Mouse (Mus musculus) spleen, adult 18-20 months (tissue): Measurements from ENCODE around the gene Ints3.

Source experiments
- DNase-seq, 2 experiments: peaks; one replicate each; pipeline ENCODE4 v3.0.0; 2022; ENCODE audit warnings: mixed read lengths in 2 of 2

The Ints3 gene

GRCm38 (mm10) chr3:90433381-90434020 is at the start of gene Ints3:
Ints3 (minus strand) TSS chr3:90433622.
- peak; percentile 98 to 99 for DNase-seq

GRCm38 (mm10) chr3:90475831-90476611 is 42.6 kb upstream of the Ints3 start, which contains the start of gene Ilf2:
Ilf2 (plus strand) TSS chr3:90476126.
- DNase-seq = peak; percentile 85

- no peak for DNase-seq
Observed at GRCm38 (mm10) chr3:90475151-90475830, 41.9 kb upstream of the Ints3 start.

GRCm38 (mm10) chr3:90472213-90472612 is 38.8 kb upstream of the Ints3 start:
- peak in 1 of 2 experiments; percentile 57 for DNase-seq

GRCm38 (mm10) chr3:90467618-90468300 is 34.3 kb upstream of the Ints3 start:
- DNase-seq = no peak

DNA sequence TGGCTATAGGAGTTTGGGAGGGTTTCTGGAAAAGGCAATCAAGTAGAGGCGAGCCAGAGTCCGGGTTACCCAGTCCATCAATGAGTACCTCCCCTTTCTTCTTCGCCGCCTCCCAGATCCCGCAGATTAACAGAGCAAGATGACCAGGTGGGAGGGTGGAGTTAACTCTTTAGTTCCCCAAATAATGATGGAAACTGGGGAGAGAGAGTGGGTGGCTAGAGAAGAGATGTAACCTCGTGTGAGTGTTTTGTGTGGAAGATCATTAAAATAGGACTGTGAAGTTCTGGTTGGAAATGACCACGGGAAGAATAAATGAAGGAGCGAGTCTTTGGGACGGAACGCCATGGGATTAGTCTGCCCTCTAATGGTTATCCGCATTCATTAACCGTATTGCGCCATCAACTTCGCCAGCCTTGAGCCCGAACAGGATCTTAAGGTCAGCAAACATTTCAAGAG is 32.9 kb upstream of the Ints3 start:
- no peak for DNase-seq

GRCm38 (mm10) chr3:90465686-90466310 is 32.4 kb upstream of the Ints3 start, which contains the start of gene Npr1:
Npr1 (minus strand) TSS chr3:90465866.
- DNase-seq = no peak

DNA sequence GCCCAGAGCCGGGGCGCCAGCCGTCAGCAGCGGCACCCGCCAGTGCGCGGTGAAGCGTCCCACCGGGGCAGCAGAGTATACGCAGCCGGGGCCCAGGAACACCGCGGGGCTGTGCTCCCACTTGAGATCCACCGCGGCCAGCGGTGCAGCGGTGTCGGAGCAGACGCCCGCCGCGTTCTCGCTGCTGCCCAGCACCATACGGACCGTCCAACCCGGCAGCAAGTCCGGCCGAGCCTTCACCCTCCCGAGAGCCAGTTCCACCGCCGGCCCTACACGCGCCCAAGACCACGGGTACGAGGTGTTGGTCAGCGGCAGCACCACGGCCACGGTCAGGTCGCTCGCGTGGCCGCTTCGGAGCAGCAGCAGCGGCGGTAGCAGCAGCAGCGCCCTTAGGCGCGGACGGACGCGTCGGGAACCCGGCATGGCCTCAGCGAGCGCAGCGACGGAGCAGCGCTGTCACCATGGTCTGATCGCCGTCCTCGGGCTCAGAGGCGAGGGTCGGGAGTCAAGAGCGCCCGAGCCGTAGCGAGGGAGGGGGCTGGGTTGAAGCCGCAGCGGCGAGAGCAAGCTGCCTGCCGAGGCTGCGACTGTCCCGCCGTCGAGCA is 31.8 kb upstream of the Ints3 start:
- DNase-seq = peak in 1 of 2 experiments; percentile 25

DNA sequence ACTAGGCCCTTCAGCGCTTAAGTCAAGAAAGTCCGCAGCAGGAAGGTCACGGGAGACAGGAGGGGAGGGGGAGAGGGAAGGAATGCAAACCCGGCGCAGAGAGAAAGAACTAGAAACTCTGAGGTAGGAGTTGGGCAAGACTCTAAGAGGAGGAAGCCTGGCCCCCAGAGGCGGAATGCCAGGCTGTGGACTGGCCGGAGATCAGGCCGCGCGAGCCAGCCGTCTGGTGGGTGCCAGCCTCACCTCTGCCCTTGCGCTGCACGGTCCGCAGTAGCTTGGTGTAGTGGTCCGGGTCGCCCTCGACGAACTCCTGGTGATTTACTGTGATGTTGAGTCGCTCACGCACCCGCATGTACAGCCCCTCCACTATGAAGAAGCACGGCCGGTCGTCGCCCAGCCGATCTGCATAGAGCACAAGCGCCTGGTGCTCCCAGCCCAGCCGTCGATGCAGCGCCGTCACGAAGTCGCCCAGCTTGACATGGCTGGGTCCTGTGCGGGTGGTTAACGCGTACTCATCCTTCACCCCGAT is 31.2 kb upstream of the Ints3 start:
- DNase-seq = no peak

DNA sequence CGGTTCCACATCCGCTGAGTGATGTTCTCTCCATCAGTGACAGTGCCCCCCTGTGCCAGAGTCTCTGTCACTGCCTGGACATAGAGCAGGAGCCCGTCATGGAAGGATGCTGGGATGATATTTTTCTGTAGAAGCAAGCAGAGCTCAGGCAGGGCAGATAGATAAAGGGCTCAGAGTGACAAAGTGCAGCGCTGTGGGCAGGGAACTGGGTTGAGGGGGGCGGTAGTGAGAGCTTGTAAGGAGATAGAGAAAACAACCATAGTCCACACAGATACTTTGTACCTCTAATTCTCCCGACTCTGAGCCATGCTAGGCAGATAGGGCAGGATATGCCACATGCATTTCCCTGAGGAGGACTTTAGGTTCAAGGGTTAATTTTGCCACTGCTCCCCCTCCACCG is 29.2 kb upstream of the Ints3 start:
- DNase-seq = no peak

DNA sequence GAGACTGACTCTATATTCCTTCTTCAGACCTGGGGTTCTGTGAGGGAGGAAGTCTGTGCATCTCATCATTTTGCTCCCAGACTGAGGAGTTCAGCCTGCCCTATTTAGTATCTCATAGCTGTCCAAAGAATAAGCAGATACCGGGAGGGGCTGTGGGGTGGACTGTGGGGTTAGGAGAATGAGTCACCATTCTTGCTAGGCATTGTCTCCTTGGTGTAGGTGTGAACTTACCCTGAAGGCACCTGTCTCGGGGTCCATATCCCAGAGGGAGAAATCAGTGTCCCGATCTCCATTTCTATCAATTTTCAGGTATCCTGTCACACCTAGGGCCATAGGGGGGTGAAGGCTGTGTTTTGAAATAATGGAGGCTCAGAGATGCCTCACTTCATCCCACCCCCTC is 28.5 kb upstream of the Ints3 start:
- DNase-seq = no peak

DNA sequence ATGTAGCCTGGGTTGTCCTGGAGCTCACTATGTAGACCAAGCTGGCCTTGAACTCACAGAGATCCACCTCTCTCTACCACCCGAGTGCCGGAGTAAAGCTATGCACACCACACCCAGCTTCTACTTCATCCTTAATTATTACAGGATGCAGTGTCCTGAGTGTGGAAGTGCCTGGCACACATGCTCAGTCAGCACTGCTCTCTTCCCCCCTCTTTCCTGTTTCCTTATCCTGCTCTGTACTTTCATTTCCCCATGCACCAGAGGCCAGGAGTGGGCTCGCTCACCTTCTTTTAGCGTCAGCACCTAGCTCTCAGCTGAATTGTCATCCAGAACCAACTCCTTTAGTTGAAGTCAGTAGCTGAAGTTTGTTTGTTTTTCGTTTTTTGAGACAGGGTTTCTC is 26.9 kb upstream of the Ints3 start:
- DNase-seq = no peak

DNA sequence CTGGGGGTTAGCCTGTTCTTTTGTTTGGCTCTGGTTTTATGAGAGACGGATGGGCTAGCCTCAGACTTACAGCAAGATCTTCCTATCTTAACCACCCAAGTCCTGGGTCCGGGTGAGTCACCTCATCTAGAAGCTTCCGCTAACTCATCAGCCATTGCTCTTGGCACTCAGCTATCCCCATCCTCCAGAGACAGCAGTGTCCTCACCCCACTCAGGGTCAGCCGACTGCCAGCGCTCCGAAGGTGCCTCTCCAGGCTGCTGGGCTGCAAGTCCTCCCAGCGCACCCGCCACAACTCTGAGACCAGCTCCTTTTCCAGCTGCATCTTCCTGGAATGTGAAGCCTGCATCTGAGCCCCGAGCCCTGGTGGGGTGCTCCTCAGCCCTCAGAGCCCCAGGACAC is 26.3 kb upstream of the Ints3 start:
- no peak for DNase-seq

GRCm38 (mm10) chr3:90454931-90455330 is 21.5 kb upstream of the Ints3 start:
- DNase-seq = no peak

DNA sequence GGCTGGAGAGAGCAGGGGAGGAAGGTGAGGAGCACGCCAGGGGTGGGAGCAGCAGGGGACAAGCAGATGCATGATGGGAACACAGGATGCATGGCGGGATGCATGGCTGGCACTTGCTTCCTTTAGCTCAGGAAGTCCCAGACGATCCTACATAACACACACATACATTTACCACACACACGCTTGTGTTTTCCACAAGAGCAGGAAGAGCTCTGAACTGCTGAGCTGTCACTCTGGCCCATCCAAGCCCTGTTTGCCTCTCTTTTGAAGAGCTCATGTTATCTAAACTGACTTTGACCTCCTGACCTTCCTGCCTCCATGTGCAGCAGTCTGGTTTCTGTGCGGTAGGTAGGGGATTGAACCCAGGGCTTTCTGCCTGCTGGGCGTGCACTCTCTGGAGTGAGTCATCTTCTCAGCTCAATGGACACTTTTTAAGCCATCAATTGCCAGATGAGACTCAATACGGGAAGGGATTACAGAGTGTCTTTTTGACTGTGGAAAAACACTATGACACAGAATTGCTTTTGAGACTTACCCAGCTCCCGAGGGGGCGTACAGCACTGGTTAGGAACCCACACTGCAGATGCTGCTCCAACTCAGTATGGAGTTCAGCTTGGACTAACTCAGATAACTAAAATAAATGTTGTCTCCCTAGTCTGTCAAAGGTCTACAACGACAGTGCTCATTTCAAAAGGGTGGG is 18.1 kb upstream of the Ints3 start:
- no peak for DNase-seq

DNA sequence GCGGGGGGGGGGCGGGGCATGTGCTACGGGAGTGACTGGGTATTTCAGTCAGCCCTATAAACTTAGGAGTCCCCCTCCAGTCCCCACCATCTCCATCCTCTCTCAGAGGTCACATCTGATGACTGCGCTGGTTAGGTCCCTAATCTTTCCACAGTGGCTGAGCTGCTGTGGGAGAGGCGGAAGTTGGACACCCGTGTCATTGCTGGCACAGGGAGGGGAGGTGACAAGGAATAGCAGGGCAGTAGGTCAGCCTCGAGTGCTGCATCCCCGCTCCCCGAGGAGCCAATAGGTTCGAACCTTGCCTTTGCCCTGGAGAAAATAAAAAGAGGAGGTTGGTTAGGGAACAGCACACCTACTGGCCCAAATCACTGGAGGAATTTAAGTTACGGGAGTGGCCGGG is 17.5 kb upstream of the Ints3 start:
- DNase-seq = no peak

DNA sequence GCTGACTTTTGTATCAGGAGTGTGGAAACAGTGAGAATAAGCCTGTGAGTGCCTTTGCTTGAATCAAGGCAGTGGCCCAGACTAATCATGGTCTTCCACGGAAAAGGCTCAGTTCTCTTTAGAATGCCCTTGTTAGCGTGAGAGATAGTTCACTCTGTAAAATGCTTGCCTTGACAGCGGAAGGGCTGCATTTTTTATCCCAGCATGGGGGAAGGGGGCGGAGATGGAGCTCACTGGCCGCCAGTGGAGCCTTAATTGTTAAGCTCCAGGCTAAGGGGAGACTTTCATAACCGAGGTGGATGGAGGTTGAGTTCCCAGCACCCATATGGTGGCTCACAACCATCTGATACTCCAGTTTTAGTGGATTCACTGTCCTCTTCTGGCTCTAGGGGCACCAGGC is 15.2 kb upstream of the Ints3 start:
- DNase-seq = no peak

DNA sequence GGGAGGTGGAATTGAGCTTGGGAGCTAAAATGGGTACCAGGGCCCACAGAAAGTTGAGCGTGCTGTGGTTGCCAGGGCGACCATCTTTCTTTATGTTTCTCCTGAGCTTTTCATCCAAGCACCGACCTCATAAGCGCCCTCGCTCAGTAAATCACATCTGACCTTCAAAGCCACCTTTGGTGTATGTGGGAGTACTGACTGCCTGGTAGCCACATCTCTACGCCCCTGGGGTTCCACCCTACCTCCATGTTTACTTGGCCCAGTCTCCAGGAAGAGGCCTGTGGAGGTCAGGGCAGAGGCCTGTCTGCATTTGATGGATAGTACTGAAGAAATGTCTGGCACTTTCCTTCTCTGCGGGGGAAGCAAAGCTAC is 13.7 kb upstream of the Ints3 start:
- no peak for DNase-seq

- peak; percentile 33 to 40 for DNase-seq
Observed at GRCm38 (mm10) chr3:90446389-90447122, 13.1 kb upstream of the Ints3 start.

- no peak for DNase-seq
Observed at GRCm38 (mm10) chr3:90445417-90446200, 12.2 kb upstream of the Ints3 start.
